Mouse (Mus musculus) kidney, postnatal 10 days (tissue): ENCODE measurements around the gene Hnrnpll.

ENCODE experiments used
- DNase-seq: peaks from one replicate; pipeline ENCODE4 v3.0.0; 2021; ENCODE audit warnings: mixed read lengths

Hnrnpll gene

GRCm38 (mm10) chr17:79995091-79995691 lies 66.9 kb downstream of the Hnrnpll start:
- no peak for DNase-seq

- no peak for DNase-seq
Measured at GRCm38 (mm10) chr17:79992114-79992513, 70.0 kb downstream of the Hnrnpll start.

GRCm38 (mm10) chr17:79991166-79991958 lies 70.8 kb downstream of the Hnrnpll start:
- peak; percentile 37 for DNase-seq

GRCm38 (mm10) chr17:79990161-79990560 lies 72.0 kb downstream of the Hnrnpll start:
- DNase-seq, result no peak

GRCm38 (mm10) chr17:79984450-79984849 lies 77.7 kb downstream of the Hnrnpll start:
- DNase-seq, result no peak

- no peak for DNase-seq
Measured at GRCm38 (mm10) chr17:79982955-79983529, 79.1 kb downstream of the Hnrnpll start.

- DNase-seq, result no peak
Measured at GRCm38 (mm10) chr17:79982548-79982947, 79.6 kb downstream of the Hnrnpll start.

GRCm38 (mm10) chr17:79981758-79982481 lies 80.2 kb downstream of the Hnrnpll start:
- no peak for DNase-seq

GRCm38 (mm10) chr17:79981348-79981747 lies 80.8 kb downstream of the Hnrnpll start:
- no peak for DNase-seq

- DNase-seq, result peak; percentile 57
Measured at GRCm38 (mm10) chr17:79980421-79981120, 81.6 kb downstream of the Hnrnpll start.
